Mouse (Mus musculus) CD4-positive, CD25-positive, alpha-beta regulatory T cell, adult 4 months (primary cell): Measurements from ENCODE around the gene Myd88. TPM values are rescaled to one million over a fixed set of nuclear protein-coding genes. Genes with fewer than 3 reads are reported as not detected.
A peak's percentile ranks its signal among the peaks of the same experiment; 100 is the strongest.
"Not testable (repeated sequence)": the region's sequence is repeated elsewhere in the genome, so short reads cannot be mapped to it uniquely, and the experiment has no call there.

Experiments
- ATAC-seq: one replicate; pipeline ENCODE4 v1.8.0; 2017
- polyA plus RNA-seq, 2 experiments: library from polyadenylated mRNA; unstranded; fragments of 100-300 nt; shearing (Covaris generic); gene quantifications; one replicate each; pipeline ENCODE4 v1.2.1; 2017

The Myd88 gene
- polyA plus RNA-seq, result 10 to 100 TPM; 63.4 to 74.5 TPM

DNA sequence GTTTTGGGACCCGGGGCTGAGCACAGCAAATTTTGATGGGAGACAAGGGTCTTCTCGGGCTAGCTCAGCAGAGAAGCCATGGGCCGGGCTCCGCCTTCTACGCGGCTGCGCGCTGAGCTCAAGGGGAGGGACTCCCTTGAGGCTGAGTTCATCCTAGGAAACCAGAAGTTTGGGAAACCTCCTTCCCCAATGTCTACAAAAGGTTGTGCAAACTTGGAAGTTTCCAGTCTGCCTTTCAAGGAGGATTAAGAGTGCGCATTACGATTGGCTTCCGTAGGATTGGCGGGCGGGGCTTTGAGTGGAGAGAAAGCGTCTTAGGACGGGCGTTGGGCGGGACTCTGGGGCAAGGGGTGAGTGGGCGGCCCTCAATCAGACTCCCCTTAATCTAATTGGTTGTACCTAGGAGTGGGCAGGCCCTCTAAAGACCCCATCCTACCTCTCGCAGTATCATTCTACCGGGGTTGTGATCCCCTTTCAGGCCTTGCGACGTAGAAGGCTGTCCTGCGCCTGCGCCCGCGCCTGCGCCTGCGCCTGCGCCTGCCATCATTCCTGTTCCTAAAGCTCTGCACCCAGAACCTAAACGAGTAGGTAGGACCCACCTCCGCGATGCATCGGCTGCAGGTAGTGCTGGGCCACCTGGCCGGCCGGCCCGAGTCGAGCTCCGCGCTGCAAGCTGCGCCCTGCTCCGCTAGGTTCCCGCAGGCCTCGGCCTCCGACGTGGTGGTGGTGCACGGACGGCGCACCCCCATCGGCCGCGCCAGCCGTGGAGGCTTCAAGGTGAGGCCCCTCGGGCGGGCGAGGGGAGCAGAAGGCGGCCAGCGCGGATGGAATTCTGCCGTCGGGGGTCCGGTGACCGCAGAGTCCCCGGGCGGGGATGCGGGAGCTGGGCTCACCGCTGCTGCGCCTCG, at the start of gene Myd88:
Gene Myd88 (minus strand): TSS at position 503 of the 908 bp plus-strand sequence.
- peak; percentile 95 for ATAC-seq

DNA sequence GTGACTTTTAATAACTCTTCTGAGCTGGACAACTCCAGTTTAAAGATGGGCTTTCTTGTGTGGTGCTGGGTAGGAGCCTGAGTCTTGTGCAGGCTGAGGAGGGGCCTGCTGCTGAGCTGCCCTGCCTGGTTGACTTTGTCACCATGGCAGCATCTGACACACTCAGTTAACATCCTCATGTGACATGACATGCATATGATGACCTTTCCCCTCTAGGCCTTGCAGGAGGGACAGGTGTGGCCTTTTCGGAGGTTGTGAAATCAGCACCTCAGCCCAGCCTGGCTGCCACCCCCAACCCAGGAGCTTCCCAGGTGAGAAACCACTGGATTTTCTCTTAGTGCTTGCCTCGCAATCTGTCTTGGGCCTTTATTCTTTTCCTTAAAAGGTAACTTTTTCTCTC, 49.0 kb upstream of the Myd88 start:
- ATAC-seq, result no peak

DNA sequence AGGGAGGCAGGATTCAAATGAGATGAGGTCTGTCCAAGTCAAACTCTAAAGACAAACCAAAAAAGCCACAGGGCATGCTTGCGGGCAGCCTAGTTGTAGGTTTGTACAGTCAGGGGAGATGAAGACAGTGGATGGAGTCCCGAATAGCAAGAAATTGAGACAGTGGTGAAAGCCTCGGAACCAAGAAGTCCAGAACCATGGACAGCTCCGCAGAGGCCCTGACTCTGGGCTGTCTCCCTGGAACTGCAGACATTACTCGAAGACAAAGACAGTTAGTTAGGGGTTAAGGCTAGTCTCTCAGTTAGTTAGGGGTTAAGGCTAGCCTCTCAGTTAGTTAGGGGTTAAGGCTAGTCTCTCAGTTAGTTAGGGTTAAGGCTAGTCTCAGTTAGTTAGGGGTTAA, 47.7 kb upstream of the Myd88 start:
- no peak for ATAC-seq

DNA sequence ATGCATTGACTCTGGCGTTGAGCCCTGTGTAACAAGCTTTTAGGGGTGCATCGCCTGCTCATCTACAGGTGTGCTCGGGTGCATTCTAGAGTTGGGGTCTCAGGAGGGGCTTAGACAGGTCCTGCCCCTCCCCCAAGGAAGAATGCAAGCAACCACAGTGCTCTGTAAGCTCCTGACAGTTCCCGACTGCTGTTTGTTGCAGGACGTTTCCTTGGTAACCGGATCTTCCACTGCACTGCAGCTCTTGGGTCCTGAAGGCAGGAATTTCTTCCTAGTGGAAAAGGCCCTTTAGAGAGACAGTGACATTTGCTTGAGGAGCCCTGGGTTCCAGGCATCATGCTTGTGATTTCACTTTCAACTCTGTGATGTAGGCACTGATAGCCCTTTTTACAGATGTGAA, 41.4 kb upstream of the Myd88 start:
- ATAC-seq, result no peak

DNA sequence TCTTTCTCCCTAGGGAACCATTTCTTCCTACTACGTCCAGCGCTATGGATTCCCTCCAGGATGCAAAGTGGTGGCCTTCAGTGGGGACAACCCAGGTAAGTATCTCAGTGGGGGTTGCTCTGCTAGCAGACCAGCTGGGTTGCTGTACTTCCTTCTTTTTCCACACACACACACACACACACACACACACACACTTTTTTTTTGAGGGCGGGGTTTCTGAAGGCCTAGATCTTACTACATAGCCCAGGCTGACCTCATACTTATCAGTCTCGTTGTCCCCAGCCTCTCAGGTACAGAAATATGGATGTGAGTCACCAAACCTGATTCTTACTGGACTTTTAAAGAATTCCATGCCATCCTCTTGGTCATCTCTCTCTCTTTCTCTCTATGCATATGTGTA, 37.0 kb upstream of the Myd88 start:
- no peak for ATAC-seq

DNA sequence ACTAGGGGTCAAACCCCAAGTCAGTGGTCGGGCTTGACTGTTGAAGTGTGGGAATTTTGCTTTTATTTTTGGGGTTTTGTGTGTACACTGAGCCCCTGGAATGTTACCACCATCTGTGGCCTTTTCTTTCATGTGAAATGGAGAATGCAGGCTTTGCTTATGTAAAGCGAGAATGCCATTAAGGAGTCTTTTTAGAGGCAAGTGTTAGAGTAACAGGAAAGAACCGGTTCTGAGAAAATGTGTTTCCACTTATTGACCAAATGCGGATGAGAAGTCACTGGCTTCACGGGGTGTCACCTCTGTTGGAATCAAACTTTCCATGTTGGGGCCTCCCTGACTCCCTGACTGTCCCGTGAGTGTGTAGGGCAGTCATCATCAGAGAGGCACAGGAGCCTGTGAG, 34.3 kb upstream of the Myd88 start:
- no peak for ATAC-seq

DNA sequence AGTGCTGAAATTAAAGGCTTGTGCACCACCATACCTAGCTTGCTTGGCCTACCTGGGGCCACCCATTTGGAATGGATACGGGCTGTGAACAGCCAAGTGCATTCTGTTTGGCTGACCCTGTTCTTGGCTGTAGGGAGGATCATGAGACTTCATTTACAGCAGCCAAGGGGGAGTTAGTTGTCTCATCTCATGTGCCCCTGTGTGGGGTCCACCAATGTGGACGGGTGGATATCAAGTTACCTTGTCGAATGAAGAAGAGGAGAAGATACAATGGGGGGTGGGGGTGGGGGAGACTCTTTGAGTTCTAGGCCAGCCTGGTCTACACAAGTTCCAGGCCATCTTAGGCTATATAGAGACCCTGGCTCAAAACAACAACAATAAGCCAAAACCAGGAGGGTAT, 33.8 kb upstream of the Myd88 start:
- no peak for ATAC-seq

DNA sequence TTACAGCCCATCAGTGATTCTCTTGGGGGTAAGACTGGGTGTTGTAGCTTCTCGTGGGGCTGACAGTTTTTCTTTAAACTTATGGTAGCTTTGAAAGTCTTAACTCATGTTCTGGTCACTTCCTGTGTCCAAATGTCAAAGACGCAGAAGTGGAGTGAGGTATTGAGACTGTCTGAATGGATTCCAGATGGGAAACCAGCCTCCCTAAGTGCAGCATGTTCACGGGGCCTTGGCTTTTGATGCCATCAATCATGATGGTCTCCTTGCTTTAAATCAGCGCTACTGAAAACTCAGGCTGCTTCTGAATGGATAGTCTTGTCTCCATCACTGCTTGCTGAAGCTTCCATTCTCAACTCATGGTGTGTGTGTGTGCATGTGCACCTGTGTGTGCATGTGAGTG, 30.0 kb upstream of the Myd88 start:
- no peak for ATAC-seq

DNA sequence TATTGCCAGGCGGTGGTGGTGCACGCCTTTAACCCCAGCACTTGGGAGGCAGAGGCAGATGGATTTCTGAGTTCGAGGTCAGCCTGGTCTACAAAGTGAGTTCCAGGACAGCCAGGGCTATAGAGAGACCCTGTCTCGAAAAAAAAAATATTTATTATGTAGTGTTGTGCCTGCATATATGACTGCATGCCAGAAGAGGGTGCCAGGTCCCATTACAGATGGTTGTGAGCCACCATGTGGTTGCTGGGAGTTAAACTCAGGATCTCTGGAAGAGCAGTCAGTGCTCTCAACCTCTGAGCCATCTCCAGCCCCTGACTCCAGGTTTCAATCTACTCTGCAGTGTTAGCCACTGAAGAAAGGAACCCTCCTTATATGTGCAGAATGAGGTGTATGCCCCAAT, 29.6 kb upstream of the Myd88 start:
- ATAC-seq, result not testable (repeated sequence)

DNA sequence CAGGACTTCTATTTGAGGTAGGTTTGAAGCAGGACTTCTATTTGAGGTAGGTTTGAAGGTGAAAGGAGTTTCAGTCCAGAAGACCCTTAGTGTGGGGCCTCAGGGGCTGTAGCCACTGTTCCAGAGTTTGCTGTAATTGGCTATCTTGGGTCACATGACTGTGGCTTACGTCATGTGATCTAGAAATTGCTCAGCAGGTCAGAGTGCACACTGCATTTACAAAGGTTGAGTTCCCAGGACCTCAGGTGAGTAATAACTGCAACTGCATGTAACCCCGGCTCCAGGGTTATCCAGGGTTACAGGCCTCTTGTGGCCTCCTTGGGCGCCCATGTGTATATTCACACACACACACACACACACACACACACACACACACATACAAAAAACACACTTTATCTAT, 27.2 kb upstream of the Myd88 start:
- ATAC-seq, result no peak

DNA sequence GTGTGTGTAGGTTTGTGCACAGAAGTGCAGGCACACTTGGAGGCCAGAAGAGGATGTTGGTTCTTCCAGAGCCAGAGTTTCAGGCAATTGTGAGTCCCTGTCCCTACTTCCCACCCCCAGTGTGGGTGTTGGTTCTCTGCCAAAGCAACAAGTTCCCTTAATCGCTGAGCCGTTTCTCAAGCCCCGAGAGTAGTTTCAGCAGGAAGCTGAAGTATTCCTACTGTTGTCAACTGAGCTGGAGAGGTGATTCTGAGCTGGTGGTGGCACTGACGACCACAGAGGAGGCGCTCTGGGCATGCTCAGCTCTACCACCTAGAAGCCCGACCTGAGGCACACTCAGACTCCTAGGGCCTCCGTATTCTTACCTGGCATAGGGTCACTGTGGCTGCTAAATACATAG, 24.1 kb upstream of the Myd88 start, which contains the start of gene Slc22a14:
Gene Slc22a14 (minus strand): TSS at position 270 of the 400 bp plus-strand sequence.
- no peak for ATAC-seq

DNA sequence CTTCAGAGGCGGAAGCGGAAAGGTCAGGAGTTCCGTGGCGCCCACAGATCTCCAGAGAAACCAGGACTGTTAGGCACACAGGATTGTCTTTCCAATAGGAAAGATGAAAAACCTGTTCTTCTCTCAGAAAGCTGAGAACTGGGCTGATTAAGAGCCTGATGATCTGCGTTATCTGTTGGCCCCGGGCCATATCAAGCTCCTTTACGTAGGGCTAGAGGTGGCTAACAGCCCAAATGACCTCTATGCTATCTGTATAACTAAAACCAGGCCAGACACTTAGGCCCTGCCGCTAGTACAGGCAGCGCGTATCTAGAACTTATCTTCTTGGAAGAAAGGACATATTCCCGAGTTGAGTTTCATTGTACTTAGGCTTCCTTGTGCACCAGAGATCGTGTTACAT, 22.0 kb upstream of the Myd88 start:
- ATAC-seq, result no peak

DNA sequence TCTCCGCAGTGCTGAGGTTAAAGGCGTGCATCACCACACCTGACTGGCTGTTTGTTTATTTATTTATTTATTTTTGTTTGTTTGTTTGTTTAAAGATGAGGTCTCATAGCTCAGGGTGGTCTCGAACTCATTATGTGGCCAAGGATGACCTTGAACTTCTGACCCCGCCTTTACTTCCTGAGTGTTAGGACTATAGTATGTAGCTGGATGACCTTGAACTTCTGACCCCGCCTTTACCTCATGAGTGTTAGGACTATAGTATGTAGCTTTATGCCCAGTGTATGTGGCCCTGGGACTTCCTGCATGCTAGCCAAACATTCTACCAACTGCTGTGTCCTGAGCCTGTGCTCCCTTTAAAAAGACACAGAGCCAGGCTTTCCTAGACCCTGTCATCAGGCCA, 20.2 kb upstream of the Myd88 start:
- ATAC-seq, result no peak

DNA sequence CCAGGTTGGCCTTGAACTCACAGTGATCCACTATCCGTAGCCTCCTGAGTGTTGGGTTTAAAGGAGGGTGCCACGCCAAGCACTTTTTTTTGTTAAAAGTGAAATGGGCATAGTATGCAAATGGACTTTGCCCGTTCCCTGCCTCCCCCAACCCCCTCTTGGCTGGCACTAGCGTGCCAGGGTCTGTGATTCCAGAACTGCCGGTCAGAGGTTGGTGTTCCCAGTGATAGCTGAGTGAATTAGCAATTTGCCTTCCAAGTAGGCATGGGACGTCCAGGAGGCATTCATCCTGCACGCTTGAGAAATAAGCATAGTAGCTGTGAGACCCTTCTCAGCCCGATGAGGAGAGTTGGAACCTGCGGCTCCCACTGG, 16.8 kb upstream of the Myd88 start:
- ATAC-seq, result no peak

DNA sequence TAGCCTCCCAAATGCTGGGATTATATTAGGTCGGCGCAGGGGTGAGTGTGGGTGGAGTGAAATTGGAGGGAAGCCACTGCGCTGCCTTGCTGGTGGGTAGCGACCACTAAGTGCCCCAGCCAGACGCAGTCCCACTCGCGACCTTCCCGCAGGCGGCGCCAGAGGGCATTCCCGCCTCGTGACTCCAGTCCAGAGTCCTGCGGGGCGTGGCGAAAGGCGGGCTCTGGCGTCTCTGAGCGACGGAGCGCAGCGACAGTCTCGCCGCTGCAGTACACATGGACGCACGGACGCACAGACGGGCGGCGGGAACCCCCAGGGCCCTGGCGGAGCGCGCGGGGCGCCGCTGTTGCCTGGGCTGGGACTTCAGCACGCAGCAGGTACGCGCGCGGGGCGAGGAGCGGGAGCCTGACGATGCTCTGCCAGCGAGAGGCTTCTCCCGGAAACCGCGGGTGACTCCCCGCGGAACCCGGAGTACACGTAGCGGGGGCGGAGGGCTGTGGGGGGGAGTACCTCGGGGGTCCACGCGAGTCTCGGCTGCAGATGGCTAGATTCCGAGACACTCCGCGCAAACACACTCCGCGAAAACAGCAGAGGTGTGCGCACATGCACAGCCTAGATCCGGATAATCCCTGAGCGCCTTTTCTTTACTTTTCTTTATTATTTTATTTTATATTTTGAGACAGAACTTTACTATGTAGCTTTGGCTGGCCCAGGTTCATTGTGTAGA, 16.3 kb upstream of the Myd88 start, which contains the start of gene Xylb:
Gene Xylb (plus strand): TSS at position 51 of the 727 bp plus-strand sequence.
- ATAC-seq, result peak; percentile 66

DNA sequence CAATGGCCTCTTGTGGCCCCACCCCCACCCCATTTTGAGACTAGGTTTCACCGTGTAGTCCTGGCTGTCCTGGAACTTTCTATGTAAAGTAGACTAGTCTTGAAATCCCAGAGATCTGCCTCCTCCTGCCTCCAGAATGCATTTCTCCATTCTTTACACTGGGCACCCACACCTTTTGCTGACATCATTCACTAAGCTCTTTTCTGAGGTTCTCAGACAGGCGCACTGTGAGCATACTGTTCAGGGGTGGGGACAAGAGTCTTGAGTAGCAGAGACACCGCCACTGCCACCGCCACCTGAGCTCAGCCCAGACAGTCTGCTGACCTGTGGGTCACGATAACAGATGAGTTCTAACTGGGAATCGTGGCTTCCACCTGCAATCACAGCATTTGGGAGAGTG, 14.7 kb upstream of the Myd88 start:
- no peak for ATAC-seq

DNA sequence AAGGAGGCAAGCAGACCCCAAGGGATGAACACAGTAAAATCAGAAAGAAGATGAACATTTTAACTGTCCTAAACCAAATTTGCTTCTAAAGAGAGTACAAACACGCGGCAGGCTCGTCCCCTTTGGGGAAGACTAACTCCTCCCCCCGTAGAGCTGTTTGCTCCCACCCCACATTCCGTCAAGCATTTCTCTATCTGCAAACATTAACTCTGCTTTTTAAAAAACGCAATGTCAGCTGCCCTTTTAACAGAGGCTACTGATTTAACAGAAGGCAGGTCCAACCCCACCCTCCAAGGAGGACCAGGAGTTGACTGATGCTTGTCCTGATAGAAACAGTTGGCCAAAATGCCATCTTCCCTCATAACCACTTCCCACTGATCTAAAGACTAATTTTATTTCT, 12.7 kb upstream of the Myd88 start:
- ATAC-seq, result no peak

DNA sequence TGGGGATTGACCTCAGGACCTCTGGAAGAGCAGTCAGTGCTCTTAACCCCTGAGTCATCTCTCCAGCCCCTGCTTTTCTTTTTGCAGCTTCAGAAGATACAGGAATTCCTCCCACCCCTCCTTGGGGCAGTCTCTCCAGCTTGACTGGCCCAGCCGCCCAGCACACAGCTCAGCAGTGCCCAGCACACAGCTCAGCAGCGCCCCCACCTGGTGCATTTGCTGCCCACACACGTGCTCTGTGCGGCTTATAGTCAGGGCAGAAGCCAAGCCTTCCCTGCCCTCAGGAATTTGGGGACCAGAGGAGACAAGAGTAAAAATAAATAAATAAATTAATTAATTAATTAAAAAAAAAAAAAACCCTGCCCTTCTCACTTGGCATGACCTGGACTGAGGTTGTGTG, 10.8 kb upstream of the Myd88 start:
- ATAC-seq, result peak; percentile 81

DNA sequence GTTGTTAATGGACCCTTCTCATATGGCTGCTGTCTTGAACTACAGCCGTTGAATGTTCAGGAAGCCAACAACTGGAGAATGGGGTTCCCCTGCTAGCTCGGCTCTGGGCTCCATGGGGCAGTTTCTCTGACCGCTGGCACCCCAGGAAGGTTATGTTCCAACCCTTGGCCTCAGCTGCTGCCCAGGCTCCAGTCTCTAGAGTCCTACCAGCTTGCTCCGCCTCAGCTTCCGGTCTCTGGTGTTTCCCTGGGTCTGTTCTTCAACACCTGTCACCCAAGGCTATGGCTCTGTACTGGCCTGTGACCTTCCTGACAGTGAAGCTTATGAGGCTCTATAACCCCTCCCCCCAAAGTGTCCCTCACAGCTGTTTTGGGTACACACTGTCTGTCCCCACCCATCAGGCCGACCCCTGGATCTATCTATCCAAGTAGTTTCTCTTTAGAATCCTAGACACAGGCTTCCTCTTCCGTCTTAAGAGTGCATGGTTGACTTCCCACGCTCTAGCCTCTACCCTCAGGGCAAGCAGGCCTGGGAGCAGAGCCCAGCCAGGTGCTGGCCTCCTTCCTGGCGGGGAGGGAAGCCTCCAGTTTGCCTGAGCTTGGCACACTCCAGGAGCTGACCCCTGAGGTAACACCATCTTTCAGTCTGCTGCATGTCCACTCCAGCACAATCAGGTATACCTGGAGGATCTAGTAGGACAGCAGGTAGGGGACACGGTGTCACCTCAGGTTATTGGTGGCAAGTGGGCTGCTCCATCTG, 9.9 kb upstream of the Myd88 start:
- no peak for ATAC-seq

DNA sequence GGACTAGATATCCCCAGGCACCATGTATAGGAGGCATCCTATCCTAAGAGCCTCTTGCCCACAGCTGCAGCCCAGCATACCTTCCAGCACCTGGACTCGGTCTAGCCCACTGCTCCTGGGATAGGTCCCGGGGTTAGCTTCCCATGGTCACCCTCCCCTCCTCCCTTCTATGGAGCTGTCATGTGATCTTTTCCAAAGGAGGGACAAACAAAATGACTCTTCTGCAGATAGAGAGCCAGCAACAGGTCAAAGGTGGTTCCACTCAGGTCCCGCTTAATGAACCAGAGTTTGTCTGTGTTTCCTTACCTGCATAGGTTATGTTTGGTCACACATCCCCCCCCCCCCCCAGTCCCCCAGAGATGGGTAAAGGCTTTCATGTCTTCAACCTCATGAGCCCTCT, 9.3 kb upstream of the Myd88 start:
- no peak for ATAC-seq

DNA sequence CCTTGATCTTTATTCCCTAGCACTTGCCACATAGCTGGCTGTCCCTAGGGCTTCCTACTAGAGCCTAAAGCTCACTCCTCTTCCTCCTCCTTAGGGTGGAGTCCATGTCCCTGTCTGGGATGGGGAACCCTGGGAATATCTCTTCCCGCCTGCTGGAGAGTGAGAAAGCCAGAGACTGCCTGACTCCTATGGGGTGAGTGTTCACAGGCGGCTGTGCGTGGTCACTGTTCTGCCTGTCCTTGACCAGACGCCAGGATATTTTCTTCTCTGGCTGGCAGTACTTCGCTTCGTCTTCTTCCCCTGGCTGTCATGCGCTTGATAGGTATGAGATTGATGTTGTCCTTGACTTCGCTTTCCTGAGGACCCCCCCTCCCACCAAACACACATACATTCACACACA, 5.2 kb upstream of the Myd88 start:
- no peak for ATAC-seq

DNA sequence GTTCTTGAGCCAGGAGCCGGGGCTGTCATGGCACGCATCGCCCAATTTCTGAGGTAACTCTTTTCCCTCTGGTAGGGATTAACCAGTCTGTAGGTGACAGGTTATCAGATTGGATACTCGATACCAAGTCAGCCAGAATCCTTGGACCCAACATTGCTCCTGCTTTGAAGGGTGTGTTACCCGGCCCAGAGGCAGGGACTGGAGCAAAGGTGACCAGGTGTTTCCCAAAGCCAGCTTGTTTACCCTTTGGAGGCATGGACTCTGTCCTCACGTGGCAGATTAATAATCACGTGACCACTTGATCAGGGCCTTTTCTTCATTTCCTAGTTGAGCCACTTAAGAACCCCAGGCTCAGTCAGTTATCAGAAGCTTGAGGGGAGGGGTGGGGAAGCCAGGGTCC, 1.5 kb upstream of the Myd88 start:
- ATAC-seq, result no peak

DNA sequence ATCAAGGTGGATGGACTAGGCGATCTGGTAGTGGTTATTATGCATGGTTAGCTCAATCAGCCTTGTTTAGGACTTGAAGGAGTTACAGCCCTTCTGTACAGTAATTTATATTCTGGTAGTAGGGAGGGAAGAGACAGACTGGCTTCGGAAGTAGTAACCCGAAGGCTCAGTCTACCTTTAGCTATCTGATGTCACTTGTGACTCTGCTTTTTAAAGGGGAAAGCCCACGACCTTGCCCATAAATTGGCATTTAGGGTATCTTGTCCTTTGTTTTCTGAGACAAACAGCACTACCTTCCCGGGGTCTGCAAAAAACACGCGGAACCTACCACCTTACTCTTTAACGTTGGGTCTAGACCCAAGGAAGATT, 1.0 kb downstream of the Myd88 start:
- peak; percentile 0 for ATAC-seq
